Mouse (Mus musculus) neutrophil, adult 65 days (primary cell): ENCODE measurements around the gene Rbbp4. TPM values are rescaled to one million over a fixed set of nuclear protein-coding genes. Genes with fewer than 3 reads are reported as not detected.

Experiments used
- total RNA-seq: library from RNA; stranded (reverse); gene quantifications from 2 replicates; pipeline ENCODE4 v1.2.4, GENCODE M21; 2023

The Rbbp4 gene
- 112 and 125 TPM in 2 replicates for total RNA-seq

DNA sequence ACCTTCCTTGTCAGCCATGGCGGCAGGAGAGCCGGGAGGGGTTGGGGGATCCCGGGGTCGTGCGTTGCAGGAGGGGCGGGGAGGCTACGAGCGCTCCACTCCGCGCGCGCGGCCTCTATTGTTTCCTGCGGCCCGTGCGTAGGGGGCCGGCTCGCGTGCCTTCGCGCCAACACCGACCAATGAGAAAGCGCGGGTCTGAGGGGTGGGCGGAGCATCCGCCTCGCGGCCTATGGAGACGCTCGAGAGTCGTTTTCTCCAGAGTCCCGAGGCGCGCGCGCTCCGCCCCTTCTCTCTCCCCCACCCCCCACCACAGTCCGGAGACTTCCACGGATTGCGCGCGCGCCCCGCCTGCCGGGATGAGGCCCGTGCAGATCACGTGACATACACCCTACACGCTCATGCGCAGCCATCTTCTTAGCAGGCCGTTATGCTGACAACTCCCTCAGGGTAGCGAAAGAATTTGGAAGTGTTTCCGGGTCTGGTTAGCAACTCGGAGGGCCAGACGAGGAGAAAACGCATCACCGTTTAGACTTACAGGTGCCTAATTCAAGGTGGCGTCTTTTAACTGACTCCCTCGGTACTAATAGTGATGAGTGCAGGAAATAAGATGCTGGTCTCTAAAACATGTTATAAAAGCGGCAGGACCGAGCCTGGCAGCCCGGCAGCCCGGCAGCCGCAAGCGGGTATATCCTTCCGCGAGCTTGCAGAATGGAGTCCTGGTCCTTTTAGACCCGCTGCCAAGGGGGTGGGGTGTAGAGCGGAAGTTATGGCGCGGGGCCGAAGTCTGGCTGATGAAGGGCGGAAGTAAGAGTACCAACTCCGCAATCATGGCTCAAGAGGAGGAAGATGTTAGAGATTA is at the start of gene Rbbp4, which contains the start of gene Zbtb8os:
Gene Rbbp4 (minus strand): TSS at position 155 of the 859 bp plus-strand sequence.
Gene Zbtb8os (plus strand): TSS at position 480 of the 859 bp plus-strand sequence.

GRCm38 (mm10) chr4:129377601-129378390 is 42.6 kb upstream of the Rbbp4 start, which contains the start of gene Zbtb8a:
Gene Zbtb8a, minus strand, starts transcription at chr4:129378116.

DNA sequence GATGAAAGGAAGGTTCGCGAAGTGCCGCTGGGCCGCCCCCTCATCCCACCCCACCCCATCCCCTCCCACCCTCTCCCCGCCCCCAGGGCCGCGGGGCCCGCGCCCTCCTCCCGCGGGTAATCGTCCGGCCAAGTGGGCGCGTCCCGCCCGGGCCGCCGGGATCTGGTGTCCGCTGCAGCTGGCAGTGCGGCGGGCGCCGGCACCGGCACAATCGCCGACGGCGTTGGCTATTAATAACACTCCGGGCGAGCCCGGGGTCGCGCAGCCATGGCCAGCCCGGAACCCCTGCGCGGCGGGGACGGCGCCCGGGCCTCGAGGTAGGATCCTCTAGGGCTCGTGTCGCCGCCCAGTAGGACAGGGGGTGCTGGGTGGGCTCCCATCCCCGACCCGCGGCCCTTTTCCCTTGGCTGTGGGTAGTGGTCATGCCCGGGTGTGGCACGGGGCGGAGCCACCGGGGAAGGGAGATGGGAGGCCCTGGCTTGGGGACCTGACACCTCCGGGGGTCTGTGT is 47.6 kb downstream of the Rbbp4 start, which contains the start of gene Sync:
Gene Sync (plus strand): TSS at position 146 of the 510 bp plus-strand sequence.

GRCm38 (mm10) chr4:129261196-129261595 is 74.0 kb downstream of the Rbbp4 start, which contains the start of gene C77080:
Gene C77080, minus strand, starts transcription at chr4:129261404.

Other genes with a start within 250 kb of the Rbbp4 start
- 0.52 TPM in 1 of 2 replicates, not detected in the other for gene Tmem54, start 229.8 kb downstream of the Rbbp4 start, total RNA-seq
- gene Hpca, start 213.3 kb downstream of the Rbbp4 start, total RNA-seq, result not detected in 2 replicates
- gene Fndc5, start 198.4 kb downstream of the Rbbp4 start, total RNA-seq, result not detected in 2 replicates
- gene S100pbp, start 145.6 kb downstream of the Rbbp4 start, total RNA-seq, result 6.7 and 6.9 TPM in 2 replicates
- gene Yars, start 145.6 kb downstream of the Rbbp4 start, total RNA-seq, result 26.2 and 32.9 TPM in 2 replicates
- gene C77080, start 74.0 kb downstream of the Rbbp4 start, total RNA-seq, result 0.19 TPM in 1 of 2 replicates, not detected in the other
- not detected in 2 replicates for gene Sync, start 47.8 kb downstream of the Rbbp4 start, total RNA-seq
- 16.3 and 19.3 TPM in 2 replicates for gene Zbtb8os, start 325 bp upstream of the Rbbp4 start, total RNA-seq
- 0.50 and 1.4 TPM in 2 replicates for gene Zbtb8a, start 42.7 kb upstream of the Rbbp4 start, total RNA-seq
- gene Zbtb8b, start 105.5 kb upstream of the Rbbp4 start, total RNA-seq, result not detected in 2 replicates
- 106 and 151 TPM in 2 replicates for gene Bsdc1, start 126.2 kb upstream of the Rbbp4 start, total RNA-seq
- not detected in 2 replicates for gene Tssk3, start 155.7 kb upstream of the Rbbp4 start, total RNA-seq
- gene Fam229a, start 155.8 kb upstream of the Rbbp4 start, total RNA-seq, result 1.2 and 2.2 TPM in 2 replicates
- gene Marcksl1, start 178.2 kb upstream of the Rbbp4 start, total RNA-seq, result 109 and 117 TPM in 2 replicates
- 62.8 and 67.8 TPM in 2 replicates for gene Hdac1, start 207.3 kb upstream of the Rbbp4 start, total RNA-seq
- gene Lck, start 238.3 kb upstream of the Rbbp4 start, total RNA-seq, result 0.28 and 0.82 TPM in 2 replicates
- not detected in 2 replicates for gene Fam167b, start 243.2 kb upstream of the Rbbp4 start, total RNA-seq